Mouse (Mus musculus) brain, embryonic 14.5 days (tissue): Measurements from ENCODE around the gene Zfp931.

Source experiments
- CTCF ChIP-seq: fragments of 200-500 bp; IDR thresholded peaks from 2 replicates; pipeline ENCODE4 v1.5.1; 2012; ENCODE audit warnings: inconsistent platforms, mild to moderate bottlenecking, moderate library complexity, borderline replicate concordance; ENCODE audit not compliant: insufficient read depth, insufficient read length; ENCODE audit errors: extremely low read depth
- POLR2A ChIP-seq: fragments of 200-500 bp; IDR thresholded peaks from 2 replicates; pipeline ENCODE4 v1.6.1; 2012; ENCODE audit warnings: mild to moderate bottlenecking, inconsistent platforms, borderline replicate concordance; ENCODE audit not compliant: poor library complexity, insufficient read depth, insufficient read length, severe bottlenecking; ENCODE audit errors: extremely low read depth

- TF ChIP-seq POLR2A (no peak), CTCF (no peak)
Measured at GRCm38 (mm10) chr2:178126041-178126820, 48.0 kb upstream of the Zfp931 start.
